Mouse (Mus musculus): ENCODE results near the gene Arhgap30. TPM values are rescaled to one million over a fixed set of nuclear protein-coding genes. Genes with fewer than 3 reads are reported as not detected.

The Arhgap30 gene
- polyA plus RNA-seq, 1 experiment from 2014 or later = 0.95 TPM

Other genes with a start within 250 kb of the Arhgap30 start
- 361 and 463 TPM in 2 replicates for gene Sdhc, start 238.4 kb upstream of the Arhgap30 start, polyA plus RNA-seq (2016; fragmentation: Nextera tagmentation; extraction: Ambion mirVana)
- gene Mpz, start 238.2 kb upstream of the Arhgap30 start, polyA plus RNA-seq (2016; fragmentation: Nextera tagmentation; extraction: Ambion mirVana) = 0.06 and 0.14 TPM in 2 replicates
- 18.0 and 24.4 TPM in 2 replicates for gene Pcp4l1, start 192.7 kb upstream of the Arhgap30 start, polyA plus RNA-seq (2016; fragmentation: Nextera tagmentation; extraction: Ambion mirVana)
- gene Nr1i3, start 175.0 kb upstream of the Arhgap30 start, polyA plus RNA-seq (2016; fragmentation: Nextera tagmentation; extraction: Ambion mirVana) = 0.14 and 0.28 TPM in 2 replicates
- gene Tomm40l, start 166.4 kb upstream of the Arhgap30 start, polyA plus RNA-seq (2016; fragmentation: Nextera tagmentation; extraction: Ambion mirVana) = 41.8 and 53.7 TPM in 2 replicates
- 16.2 and 315 TPM in 2 replicates for gene Apoa2, start 163.9 kb upstream of the Arhgap30 start, polyA plus RNA-seq (2016; fragmentation: Nextera tagmentation; extraction: Ambion mirVana)
- gene Fcer1g, start 154.6 kb upstream of the Arhgap30 start, polyA plus RNA-seq (2016; fragmentation: Nextera tagmentation; extraction: Ambion mirVana) = 4.9 and 12.1 TPM in 2 replicates
- gene Adamts4, start 138.5 kb upstream of the Arhgap30 start, polyA plus RNA-seq (2016; fragmentation: Nextera tagmentation; extraction: Ambion mirVana) = 2.6 and 2.8 TPM in 2 replicates
- 390 and 470 TPM in 2 replicates for gene Ndufs2, start 137.6 kb upstream of the Arhgap30 start, polyA plus RNA-seq (2016; fragmentation: Nextera tagmentation; extraction: Ambion mirVana)
- gene B4galt3, start 118.6 kb upstream of the Arhgap30 start, polyA plus RNA-seq (2016; fragmentation: Nextera tagmentation; extraction: Ambion mirVana) = 53.3 and 62.4 TPM in 2 replicates
- 57.1 and 59.8 TPM in 2 replicates for gene Ppox, start 107.8 kb upstream of the Arhgap30 start, polyA plus RNA-seq (2016; fragmentation: Nextera tagmentation; extraction: Ambion mirVana)
- 58.5 and 74.8 TPM in 2 replicates for gene Usp21, start 101.0 kb upstream of the Arhgap30 start, polyA plus RNA-seq (2016; fragmentation: Nextera tagmentation; extraction: Ambion mirVana)
- 86.8 and 92.0 TPM in 2 replicates for gene Ufc1, start 93.9 kb upstream of the Arhgap30 start, polyA plus RNA-seq (2016; fragmentation: Nextera tagmentation; extraction: Ambion mirVana)
- gene Dedd, start 59.8 kb upstream of the Arhgap30 start, polyA plus RNA-seq (2016; fragmentation: Nextera tagmentation; extraction: Ambion mirVana) = 40.8 and 43.8 TPM in 2 replicates
- 37.5 and 39.3 TPM in 2 replicates for gene Nit1, start 43.3 kb upstream of the Arhgap30 start, polyA plus RNA-seq (2016; fragmentation: Nextera tagmentation; extraction: Ambion mirVana)
- gene Pfdn2, start 43.3 kb upstream of the Arhgap30 start, polyA plus RNA-seq (2016; fragmentation: Nextera tagmentation; extraction: Ambion mirVana) = 109 and 150 TPM in 2 replicates
- 0.87 and 1.3 TPM in 2 replicates for gene Klhdc9, start 28.2 kb upstream of the Arhgap30 start, polyA plus RNA-seq (2016; fragmentation: Nextera tagmentation; extraction: Ambion mirVana)
- gene Nectin4, start 18.9 kb upstream of the Arhgap30 start, polyA plus RNA-seq (2016; fragmentation: Nextera tagmentation; extraction: Ambion mirVana) = 0.38 and 1.3 TPM in 2 replicates
- 65.2 and 70.9 TPM in 2 replicates for gene Usf1, start 22.4 kb downstream of the Arhgap30 start, polyA plus RNA-seq (2016; fragmentation: Nextera tagmentation; extraction: Ambion mirVana)
- 2.6 and 4.0 TPM in 2 replicates for gene Tstd1, start 29.9 kb downstream of the Arhgap30 start, polyA plus RNA-seq (2016; fragmentation: Nextera tagmentation; extraction: Ambion mirVana)
- gene F11r, start 48.6 kb downstream of the Arhgap30 start, polyA plus RNA-seq (2016; fragmentation: Nextera tagmentation; extraction: Ambion mirVana) = 76.9 and 78.6 TPM in 2 replicates
- gene Alyref2, start 114.5 kb downstream of the Arhgap30 start, polyA plus RNA-seq (2016; fragmentation: Nextera tagmentation; extraction: Ambion mirVana) = 10.7 and 10.8 TPM in 2 replicates
- not detected in 2 replicates for gene Itln1, start 146.3 kb downstream of the Arhgap30 start, polyA plus RNA-seq (2016; fragmentation: Nextera tagmentation; extraction: Ambion mirVana)
- 0.13 TPM in 1 of 2 replicates, not detected in the other for gene Cd244a, start 170.2 kb downstream of the Arhgap30 start, polyA plus RNA-seq (2016; fragmentation: Nextera tagmentation; extraction: Ambion mirVana)
- gene Ly9, start 218.5 kb downstream of the Arhgap30 start, polyA plus RNA-seq (2016; fragmentation: Nextera tagmentation; extraction: Ambion mirVana) = not detected in 2 replicates